Mouse (Mus musculus): ENCODE data around the gene Upp1.

The Upp1 gene

GRCm38 (mm10) chr11:9159953-9160352 lies 42.0 kb downstream of the Upp1 start:
- no peak for DNase-seq (ENCODE audit: low spot score)

GRCm38 (mm10) chr11:9167331-9167730 lies 49.4 kb downstream of the Upp1 start:
- no peak for DNase-seq (ENCODE audit: low spot score)

- no peak for DNase-seq (ENCODE audit: low spot score)
Measured at GRCm38 (mm10) chr11:9181477-9181876, 63.6 kb downstream of the Upp1 start.

Data from ovary, postnatal 10 days (tissue).